Mouse (Mus musculus) c-Kit-positive CD71-positive TER-119-positive erythroid progenitor cells, embryonic 14.5 days (primary cell): ENCODE measurements around the gene Rpl10-ps3.

ENCODE experiments used
- DNase-seq: peaks from one replicate; pipeline ENCODE4 v3.0.0-alpha.2; 2013; ENCODE audit warnings: low spot score

Rpl10-ps3 gene

GRCm38 (mm10) chr9:50344868-50345267 lies at the start of gene Rpl10-ps3:
TSS of gene Rpl10-ps3 (minus strand) at chr9:50344968.
- no peak for DNase-seq

- DNase-seq: no peak
These were observed 30.8 kb upstream of the Rpl10-ps3 start for GRCm38 (mm10) chr9:50375598-50375997.

DNA sequence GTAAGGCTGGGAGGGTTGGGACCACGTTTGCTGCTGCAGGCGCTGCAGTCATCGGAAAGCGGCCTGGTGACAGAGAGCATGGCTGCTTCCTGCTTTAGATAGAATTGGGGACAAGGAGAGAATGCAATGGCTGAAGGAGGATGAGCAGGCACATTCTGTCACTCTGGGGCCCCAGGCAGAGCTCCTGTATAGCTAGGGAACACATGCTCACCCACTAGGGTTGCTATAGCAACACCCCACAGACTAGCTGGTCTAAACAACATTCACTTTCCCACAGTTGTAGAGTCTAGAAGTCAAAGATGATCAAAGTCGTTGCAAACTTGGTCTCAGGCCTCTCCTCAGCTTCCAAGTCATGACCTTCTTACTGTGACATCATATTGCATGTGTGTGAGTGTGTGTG lies 29.9 kb upstream of the Rpl10-ps3 start:
- no peak for DNase-seq

GRCm38 (mm10) chr9:50368551-50369297 lies 24.0 kb upstream of the Rpl10-ps3 start:
- DNase-seq: no peak

- no peak for DNase-seq
These were observed 20.5 kb upstream of the Rpl10-ps3 start for GRCm38 (mm10) chr9:50365059-50365780.

GRCm38 (mm10) chr9:50363962-50364361 lies 19.2 kb upstream of the Rpl10-ps3 start:
- DNase-seq: no peak

GRCm38 (mm10) chr9:50363259-50363658 lies 18.5 kb upstream of the Rpl10-ps3 start:
- no peak for DNase-seq

DNA sequence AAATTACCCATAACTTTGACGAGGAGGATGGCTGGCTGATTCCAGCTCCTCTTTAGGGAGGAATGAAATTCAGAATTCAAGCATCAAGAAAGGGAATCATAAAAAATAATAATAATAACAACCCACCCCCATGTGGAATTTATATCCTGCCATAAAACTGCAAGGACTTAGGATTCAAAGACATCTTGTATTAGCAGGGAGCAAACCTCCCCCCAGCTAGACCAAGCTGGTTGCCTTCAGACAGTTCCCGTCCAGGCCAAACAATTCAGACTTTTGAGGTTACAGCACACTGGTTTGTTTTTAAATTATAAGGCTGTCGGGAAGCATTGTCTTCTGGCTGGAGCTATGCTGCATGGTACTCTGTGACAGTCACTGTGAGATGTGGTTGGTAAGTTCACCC lies 17.8 kb upstream of the Rpl10-ps3 start:
- no peak for DNase-seq

DNA sequence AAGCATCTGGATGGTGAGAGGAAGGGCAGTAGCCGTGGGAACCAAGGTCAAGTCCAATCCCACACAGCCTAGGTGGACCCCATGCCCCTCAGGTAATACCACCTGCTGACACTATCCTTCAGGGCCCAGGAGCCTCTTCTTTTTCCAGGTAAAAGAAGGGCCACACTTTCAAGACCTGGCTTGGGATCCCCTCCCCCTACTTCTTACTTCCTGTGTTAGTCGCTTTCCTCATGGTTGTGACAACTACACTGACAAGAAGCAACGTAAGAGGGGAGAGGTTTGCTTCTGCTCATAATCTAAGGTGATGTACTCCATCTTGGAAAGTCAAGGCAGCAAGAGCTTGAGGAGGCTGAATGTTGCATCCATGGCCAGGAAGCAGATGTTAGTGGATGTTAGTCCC lies 15.6 kb upstream of the Rpl10-ps3 start:
- DNase-seq: no peak

GRCm38 (mm10) chr9:50357331-50357730 lies 12.6 kb upstream of the Rpl10-ps3 start:
- DNase-seq: no peak

GRCm38 (mm10) chr9:50351746-50352145 lies 7.0 kb upstream of the Rpl10-ps3 start:
- DNase-seq: no peak

GRCm38 (mm10) chr9:50350571-50350970 lies 5.8 kb upstream of the Rpl10-ps3 start:
- no peak for DNase-seq

GRCm38 (mm10) chr9:50349156-50349555 lies 4.4 kb upstream of the Rpl10-ps3 start:
- no peak for DNase-seq

- no peak for DNase-seq
These were observed 3.5 kb upstream of the Rpl10-ps3 start for GRCm38 (mm10) chr9:50348256-50348655.

GRCm38 (mm10) chr9:50335539-50336325 lies 9.0 kb downstream of the Rpl10-ps3 start:
- DNase-seq: no peak

- DNase-seq: peak; percentile 15
These were observed 11.4 kb downstream of the Rpl10-ps3 start for GRCm38 (mm10) chr9:50333413-50333812.

GRCm38 (mm10) chr9:50324355-50325225 lies 20.2 kb downstream of the Rpl10-ps3 start:
- DNase-seq: no peak

- no peak for DNase-seq
These were observed 24.0 kb downstream of the Rpl10-ps3 start for GRCm38 (mm10) chr9:50320729-50321128.

- DNase-seq: no peak
These were observed 25.3 kb downstream of the Rpl10-ps3 start for GRCm38 (mm10) chr9:50319506-50319905.

DNA sequence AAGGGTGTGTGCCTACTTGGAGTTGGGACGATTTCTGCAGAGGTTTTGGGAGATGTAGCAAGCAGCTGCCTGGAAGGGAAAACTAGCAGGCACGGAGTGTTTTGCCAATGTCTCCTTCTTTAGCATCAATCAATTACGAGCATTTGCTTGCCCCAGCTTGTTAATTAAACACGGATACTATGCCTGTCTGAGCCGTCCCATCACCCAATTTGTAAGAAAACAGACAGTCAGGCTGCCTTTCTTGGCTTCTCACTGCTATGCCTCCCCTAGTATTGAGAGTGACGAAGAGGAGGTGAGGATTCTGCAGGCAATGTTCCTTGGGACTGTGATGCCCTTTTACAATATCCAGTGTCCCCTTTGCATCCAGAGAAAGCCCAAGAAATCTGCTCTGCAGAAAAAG lies 27.5 kb downstream of the Rpl10-ps3 start:
- DNase-seq: no peak

GRCm38 (mm10) chr9:50315650-50316049 lies 29.1 kb downstream of the Rpl10-ps3 start:
- DNase-seq: no peak
